In the genomic region with DNA sequence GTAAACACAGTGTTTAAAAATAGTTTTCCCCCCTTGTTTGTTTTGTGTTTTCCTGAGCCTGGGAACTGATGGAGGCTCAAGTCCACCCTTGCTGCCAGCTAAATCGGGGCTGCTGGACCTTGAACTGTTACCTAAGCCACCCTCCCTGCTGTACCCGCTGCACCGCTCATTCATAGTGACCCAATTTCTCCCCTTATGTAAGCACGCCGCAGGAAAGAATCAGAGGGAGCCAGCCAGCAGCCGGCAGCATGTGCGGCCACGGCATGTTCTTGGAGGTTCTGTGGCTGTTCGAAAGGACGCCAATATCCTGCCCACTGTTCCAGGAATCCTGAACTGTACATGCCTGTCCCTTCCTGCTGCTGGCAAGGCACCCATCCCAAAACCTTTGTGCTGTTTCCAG, we compare ENCODE assay signal across 8 mouse cellular contexts. TPM values are rescaled to one million over a fixed set of nuclear protein-coding genes. Genes with fewer than 3 reads are reported as not detected.
A peak's percentile ranks its signal among the peaks of the same experiment; 100 is the strongest.
DNase-seq lines count a peak whose midpoint lies in the region; ATAC-seq lines count a peak whose summit lies in the region.

No protein-coding gene starts in this region.

- DNase-seq in ovary, postnatal 36 days (ENCODE audit: low spot score): peak; percentile 28
- no peak for DNase-seq in ovary, postnatal 10 days (ENCODE audit: low spot score)
- peak; percentile 92 to 93 for DNase-seq in cerebellum, postnatal 25 days
- DNase-seq in heart, postnatal 14 days: peak; percentile 41 to 53
- DNase-seq in left cerebral cortex, postnatal 4 days: peak; percentile 28
- DNase-seq in spleen, postnatal 14 days (ENCODE audit: low spot score in 2 of 2): no peak
- no peak for DNase-seq in natural killer cell, adult 2 months (ENCODE audit: low spot score in 2 of 2)

- no peaks in the 10 kb centered on the region for H3K9me3 ChIP-seq in neural tube, embryonic 15.5 days (replicated peaks)

- 33% methylated on average over 10 of the region's 10 CpGs for WGBS in neural tube, embryonic 15.5 days

- H3K4me1 ChIP-seq in neural tube, embryonic 15.5 days: peaks cover 16% of the 10 kb centered on the region

- H3K4me2 ChIP-seq in neural tube, embryonic 15.5 days: no peak overlapping the region

- H3K9ac ChIP-seq in neural tube, embryonic 15.5 days (replicated peaks): no peak overlapping the region

- H3K4me3 ChIP-seq in neural tube, embryonic 15.5 days (replicated peaks): no peak overlapping the region

- peak overlapping the region; percentile 24; the same call in 1 of the 2 replicates for H3K27ac ChIP-seq in neural tube, embryonic 15.5 days (replicated peaks)

- intact Hi-C loops in heart, postnatal 14 days (cut with DNase I): no loop called here
- intact Hi-C loops in left cerebral cortex, postnatal 4 days (cut with DNase I): no loop called here

- no peaks in the 10 kb centered on the region for H3K36me3 ChIP-seq in neural tube, embryonic 15.5 days

- ATAC-seq in neural tube, embryonic 15.5 days (ENCODE audit: low FRiP score): no peak

- no peaks in the 10 kb centered on the region for H3K27me3 ChIP-seq in neural tube, embryonic 15.5 days (replicated peaks)

RNA-seq across cellular contexts. Expression of gene Rgs8, which starts 26.3 kb away (rescaled TPM):
- total RNA-seq in heart, postnatal 14 days (2021): not detected
- 10 to 100 TPM; 22.2 to 27.3 TPM for total RNA-seq in left cerebral cortex, postnatal 4 days (2021)
- 11.2 and 13.4 TPM in 2 replicates for polyA plus RNA-seq in neural tube, embryonic 15.5 days (2015; fragmentation: Nextera tagmentation; extraction: Ambion mirVana)

Comparison
In these comparisons a context has a peak if more than half of its experiments do, and no peak if none do; other contexts are left out.
1. DNase-seq: peak in ovary, postnatal 36 days (single experiment), cerebellum, postnatal 25 days (2 of 2), heart, postnatal 14 days (2 of 2) and left cerebral cortex, postnatal 4 days (single experiment); none in ovary, postnatal 10 days (single experiment), spleen, postnatal 14 days (0 of 2) and natural killer cell, adult 2 months (0 of 2).
2. RNA of gene Rgs8, which starts 26.3 kb away (total RNA-seq): 22.2 to 27.3 TPM in left cerebral cortex, postnatal 4 days; not detected in heart, postnatal 14 days; every median in the first group is over 10 times any median in the second.